Mouse (Mus musculus): ENCODE results near the gene Mpped2.

The Mpped2 gene

DNA sequence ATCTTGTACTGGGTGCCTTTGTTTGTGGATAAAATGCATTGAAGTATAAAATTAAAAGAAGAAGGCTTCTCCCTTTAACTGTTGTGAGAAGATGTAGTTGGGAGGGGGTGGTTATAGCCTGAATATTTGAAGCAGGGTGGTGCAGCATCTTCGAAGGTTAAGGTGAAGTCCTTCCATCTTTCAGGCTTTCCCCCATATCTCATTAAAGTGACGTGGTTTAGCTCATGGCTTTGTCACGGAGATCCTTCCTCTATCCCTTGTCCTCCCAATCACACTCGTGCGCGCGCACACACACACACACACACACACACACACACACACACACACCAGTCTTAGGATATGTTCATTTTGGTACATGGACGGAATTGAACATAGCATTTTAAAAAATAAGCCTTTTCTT is 3.3 kb downstream of the Mpped2 start:
- no peak for DNase-seq (ENCODE audit: low spot score in 2 of 2)

DNA sequence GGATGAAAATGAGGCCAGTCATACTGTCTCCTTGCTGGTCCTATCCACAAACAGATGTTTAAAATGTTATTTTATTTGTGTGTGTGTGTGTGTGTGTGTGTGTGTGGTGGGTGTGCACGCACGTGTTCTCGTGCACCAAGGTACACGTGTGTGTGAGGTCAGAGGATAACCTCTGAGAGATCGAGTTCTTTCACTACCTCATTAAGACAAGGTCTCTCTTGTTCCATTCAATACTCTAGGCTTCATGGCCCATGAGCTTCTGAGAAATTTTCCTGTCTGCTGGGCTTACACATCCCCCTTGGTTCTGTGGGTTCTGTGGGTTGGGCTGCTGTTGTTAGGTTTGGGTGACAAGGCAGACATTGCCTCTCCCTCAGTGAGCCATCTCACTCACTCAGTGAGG is 12.6 kb downstream of the Mpped2 start:
- DNase-seq (ENCODE audit: low spot score in 2 of 2), result no peak

DNA sequence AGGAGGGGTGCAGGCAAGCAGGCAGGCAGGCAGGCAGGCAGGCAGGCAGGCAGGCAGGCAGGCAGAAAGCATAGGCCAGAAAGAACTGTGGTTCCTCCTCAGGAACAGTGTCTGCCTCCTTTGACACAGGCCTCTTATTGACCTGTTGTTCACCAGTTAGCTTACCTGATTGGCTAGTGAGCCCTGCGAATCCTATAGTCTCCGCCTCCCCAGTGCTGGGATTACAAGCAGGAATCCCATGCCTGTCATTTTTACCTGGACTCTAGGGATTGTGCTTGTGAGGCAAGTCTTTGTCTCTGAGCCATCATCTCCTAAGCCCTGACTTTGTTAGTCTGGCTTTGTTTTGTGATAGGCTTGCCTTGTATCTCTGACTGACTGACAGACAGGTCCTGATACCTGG is 14.1 kb downstream of the Mpped2 start:
- DNase-seq (ENCODE audit: low spot score in 2 of 2), result no peak

DNA sequence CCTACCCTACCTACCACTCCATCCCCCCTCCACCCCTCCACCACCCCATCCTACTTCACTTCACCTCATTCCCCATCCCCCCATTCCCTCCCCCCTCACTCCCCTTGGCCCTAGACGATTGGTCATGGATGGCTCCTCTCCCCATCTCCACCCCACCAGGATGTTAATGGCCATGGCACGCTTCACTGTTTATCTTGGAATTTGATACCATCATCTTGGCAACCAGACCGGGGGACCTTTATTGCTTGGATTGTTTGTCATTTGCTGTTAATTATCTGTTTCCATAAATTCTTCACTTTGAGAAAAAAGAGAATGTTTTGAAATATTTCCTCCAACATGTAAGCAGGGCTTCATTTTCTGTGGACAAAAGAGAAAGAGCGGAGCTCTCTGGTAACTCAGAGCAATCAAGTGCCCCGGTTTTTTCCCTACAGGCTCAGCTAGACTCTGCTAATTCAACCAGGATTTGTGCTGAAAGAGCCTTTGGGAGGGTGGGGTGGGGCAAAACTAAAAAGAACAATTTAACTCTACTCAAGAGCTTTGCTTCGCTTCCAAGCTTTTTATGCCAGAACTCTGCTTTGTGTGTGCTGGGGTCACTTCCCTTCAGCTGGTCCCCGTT is 17.9 kb downstream of the Mpped2 start:
- DNase-seq (ENCODE audit: low spot score in 2 of 2), result no peak

DNA sequence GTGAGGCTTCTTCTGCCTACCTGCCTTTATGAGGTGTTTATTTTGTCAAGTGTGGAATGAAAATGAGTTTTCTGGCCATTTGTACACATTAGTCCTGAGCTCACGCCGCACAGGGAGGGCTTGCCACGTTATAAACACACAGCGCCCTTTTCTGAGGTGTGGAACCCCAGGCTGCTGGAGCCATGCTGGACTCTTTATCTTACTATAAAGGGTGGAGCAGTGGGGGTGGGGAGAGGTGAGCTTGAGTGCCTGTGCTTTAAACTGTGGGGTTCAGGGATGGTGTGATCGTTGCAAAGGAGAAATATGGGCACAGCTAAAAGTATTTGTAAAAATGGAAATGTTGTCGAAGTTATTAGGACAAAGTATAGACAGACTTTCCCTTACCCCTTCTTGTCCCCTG is 18.4 kb downstream of the Mpped2 start:
- no peak for DNase-seq (ENCODE audit: low spot score in 2 of 2)

DNA sequence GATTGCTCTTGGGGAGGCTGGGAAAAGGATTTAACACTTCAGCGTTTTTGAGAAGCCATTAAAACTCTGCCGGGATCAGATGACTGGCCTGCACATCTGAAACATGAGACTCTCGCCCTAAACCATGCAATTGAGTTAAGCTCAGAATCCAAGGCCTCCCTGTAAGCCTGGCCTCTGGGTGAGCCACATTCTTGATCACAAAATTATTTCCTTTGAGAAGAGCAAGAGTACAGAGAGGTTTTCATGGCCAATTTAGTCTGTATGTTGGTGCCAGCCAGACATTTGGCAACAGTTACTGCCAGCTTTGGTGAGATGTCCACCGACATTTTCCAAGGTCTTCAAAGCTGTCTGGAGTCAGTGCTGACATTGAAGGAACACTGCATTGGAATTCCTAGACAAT is 20.1 kb downstream of the Mpped2 start:
- no peak for DNase-seq (ENCODE audit: low spot score in 2 of 2)

DNA sequence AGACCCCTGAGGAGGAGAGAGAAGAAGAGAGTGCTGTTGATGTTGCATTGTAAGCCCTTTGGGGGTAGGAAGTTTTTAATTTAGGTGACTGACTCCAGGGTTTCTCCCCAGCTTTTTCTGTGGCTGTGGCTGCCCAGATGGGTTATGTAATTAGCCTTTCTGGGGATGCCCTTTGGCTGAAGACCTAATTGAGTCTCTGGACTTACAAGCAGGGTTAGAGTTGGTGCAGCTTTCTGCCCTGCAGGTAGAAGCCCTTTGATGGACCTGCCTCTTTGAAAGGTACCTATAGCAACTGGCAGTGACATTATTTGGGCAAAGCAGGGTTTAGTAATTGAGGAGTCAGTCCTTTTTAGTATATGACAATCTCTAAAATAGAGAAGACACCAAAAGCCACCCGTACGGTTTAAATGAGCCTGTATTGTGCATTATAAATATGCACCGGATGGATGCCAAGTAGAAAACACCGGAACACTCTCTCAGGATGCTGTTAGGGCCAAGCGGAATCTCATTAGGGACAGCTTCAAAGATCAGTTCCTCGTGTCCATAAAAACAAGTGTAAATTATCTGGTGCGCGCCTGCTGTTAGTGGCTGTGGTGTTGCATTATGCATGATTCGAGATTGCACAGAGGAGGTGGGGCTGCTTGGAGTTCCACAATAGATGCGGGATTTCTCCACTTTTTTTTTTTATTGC is 22.8 kb downstream of the Mpped2 start:
- DNase-seq (ENCODE audit: low spot score in 2 of 2), result peak in 1 of 2 experiments; percentile 28

DNA sequence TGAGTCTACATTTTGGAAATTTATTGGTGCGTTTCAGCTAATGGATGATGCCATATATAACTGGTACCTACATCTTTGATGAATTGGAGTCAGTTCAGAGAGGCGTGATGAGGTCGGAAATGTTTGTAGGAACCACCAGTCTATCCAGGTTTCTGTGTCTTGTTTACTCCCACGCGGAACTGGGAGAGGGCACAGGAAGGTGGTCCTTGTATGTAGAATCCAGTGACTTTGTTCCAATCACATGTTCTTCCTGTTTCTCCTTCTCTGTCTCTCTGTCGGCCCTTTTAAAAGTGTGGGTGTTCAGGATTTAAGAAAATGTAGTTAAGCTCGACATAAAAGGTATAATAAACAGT is 23.3 kb downstream of the Mpped2 start:
- DNase-seq (ENCODE audit: low spot score in 2 of 2), result no peak

DNA sequence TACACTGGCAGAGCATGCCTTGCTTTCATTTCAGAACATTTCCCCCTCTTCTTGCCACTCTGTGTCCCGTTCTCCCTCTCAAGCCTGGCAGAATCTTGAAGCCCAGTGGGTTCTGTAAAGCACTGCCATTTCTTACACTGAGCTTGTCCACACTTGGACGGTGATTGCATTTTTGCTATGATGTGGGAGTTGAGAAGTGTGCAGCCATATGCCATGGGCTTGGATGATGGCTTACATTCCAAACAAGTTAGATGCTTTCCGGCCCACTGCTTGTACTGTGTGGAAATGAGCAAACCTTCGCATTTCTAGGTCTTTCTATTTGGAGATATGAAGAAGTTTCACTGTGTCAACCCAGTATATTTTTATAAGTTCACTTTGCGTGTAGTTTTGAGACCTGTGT is 25.8 kb downstream of the Mpped2 start:
- DNase-seq (ENCODE audit: low spot score in 2 of 2), result peak; percentile 27 to 77

DNA sequence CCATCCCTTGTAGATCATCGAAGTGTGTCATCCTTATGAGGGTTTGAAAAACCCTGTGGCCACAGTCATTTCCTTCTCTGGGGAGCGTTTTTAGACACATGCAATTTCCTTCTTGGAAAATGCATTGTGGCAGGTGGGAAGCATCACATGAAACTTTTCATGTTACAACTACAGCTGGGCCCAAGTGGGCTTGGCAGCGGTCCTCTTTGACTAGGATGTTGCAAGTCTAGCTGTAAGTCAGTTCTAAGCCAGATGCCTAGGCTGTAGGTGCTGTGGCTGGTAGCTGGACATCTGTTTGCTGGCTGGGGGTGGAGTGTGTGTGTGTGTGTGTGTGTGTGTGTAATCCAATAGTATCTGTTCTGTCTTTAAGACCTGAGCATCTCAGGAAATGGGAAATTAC is 26.4 kb downstream of the Mpped2 start:
- DNase-seq (ENCODE audit: low spot score in 2 of 2), result peak in 1 of 2 experiments; percentile 36

DNA sequence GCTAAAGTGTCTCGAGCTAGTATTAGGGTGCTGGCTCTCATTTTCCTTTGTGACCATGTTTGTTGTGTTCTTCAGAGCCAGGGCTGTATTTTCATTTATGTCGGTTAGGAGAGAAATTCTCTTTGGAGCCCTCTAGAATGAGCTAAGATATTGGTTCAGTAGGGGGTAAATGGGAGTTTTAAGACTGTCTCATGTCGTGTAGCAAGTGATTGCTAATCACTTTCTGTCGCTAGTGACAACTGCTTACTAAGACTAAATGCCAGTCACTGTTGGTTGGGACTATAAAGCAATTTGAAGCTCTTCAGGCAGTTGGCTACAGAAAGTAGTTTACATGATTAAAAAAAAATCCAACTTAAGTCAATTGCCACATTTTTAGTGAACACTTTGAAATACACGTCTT is 27.6 kb downstream of the Mpped2 start:
- DNase-seq (ENCODE audit: low spot score in 2 of 2), result no peak

DNA sequence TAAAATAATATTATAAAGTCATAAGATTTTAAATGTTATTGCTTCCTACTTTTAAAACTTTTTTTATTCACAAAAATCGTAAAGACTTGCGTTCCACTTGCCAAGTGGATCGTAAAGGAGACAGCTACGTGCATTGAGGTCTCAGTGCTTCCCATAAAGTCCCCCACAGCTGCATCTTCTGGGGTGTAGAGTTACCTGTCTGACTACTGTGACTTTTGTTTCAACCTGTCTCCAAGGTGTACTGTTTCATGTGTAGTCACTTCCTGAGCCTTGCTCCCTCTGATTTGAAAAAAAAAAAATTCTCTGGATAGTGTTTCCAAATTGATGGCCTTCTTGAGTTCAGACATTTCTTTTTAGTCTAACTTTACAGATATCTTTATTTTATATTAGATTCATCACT is 29.0 kb downstream of the Mpped2 start:
- no peak for DNase-seq (ENCODE audit: low spot score in 2 of 2)

DNA sequence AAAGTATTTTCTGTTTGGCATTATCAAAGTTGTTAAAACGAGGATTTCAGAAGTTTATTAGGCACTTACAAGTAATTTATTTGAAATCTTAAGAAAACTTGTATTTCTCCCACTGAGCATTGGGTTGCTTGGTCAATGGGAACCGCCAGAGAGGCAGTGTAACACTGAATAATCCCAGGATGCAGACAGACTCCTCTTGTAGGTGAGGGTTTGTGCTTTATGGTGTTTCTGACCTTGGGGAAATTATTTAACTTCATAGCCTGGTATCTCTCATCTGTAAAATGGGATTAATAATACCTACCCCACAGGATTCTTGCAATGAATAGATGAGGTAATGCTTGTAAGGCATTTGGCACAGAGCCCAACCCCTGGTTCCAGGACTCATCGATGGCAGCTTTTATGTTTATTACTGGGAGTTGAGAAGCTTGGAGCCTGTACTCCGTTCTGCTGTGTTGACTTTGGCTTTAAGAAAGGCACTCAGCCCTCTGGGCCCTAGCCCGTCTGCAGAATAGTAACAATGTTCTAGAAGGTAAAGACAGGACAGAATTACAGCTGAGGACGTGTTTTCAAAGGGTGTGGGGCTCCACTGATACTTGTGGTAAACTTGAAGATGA is 37.0 kb downstream of the Mpped2 start:
- no peak for DNase-seq (ENCODE audit: low spot score in 2 of 2)

DNA sequence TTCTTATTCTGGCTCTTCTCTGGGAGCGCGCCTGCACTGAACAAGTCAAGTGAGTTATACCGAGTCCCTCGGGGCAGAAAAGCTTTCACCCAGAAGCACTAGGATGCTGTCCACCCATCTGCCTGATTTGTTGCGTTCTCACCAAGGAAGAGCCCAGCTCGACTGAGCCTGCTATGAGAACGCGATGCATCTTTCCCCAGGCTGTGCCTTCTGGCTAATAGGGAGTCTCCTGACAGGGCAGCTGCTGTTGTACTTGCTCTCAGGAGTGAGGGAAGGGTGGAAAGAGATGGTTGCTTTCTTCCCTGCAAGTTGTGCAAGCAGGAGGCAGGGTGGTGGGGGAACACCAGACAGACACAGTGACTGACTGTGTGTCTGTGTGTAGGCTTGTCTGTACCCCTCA is 37.5 kb downstream of the Mpped2 start:
- DNase-seq (ENCODE audit: low spot score in 2 of 2), result no peak

DNA sequence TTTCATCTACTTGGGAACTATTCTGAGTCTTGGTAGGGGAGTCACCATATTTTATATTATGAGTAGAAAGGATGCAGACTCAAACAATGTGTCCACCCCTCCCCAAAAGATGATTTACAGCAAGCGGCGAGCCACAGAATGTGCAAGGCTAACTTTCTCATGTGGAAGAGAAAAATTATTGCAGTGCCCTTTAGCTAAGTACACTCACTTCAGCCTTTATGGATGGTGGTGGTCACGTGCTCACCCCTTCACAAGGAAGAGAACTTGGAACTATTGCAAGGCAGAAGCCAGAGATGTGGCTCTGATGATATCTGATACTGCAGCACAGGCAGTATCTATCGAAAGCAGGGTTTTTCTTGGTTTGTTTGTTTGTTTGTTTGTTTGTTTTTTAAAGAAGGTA is 38.4 kb downstream of the Mpped2 start:
- no peak for DNase-seq (ENCODE audit: low spot score in 2 of 2)

DNA sequence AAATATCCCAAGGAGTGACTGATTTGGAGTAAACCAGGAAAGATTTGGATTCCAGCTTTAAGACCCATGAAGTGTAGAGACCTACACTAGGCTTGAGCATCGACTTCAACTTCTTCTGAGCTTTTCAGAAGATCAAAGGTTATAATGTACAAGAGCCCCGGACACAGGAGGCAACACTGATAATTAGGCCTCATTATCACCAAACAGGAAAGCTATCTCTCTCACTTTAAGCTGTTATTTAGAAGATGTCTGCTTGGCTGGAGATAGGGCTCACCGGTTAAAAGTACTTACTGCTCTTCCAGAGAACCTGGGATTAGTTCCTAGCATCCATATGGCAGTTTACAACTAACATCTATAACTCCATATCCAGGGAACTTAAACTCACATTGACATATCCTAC is 39.1 kb downstream of the Mpped2 start:
- no peak for DNase-seq (ENCODE audit: low spot score in 2 of 2)

DNA sequence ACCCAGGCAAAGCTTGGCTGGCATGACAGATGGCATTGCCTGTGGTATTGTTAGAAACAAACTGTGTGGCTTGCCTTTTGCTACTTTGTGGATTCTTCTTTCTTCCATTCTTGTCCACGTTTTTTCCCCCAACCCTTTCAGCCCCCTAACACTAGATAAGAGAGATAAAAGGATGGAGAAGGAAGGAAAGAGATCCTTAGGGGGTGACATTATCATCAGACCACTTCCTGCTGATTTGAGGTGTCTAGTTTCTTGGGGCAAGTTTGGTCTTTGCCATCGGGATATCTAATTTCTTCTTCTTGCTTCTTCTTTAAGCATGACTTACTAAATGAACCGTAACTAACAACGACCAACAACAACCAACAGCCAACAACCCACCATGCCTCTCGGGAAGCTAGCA is 40.3 kb downstream of the Mpped2 start:
- no peak for DNase-seq (ENCODE audit: low spot score in 2 of 2)

DNA sequence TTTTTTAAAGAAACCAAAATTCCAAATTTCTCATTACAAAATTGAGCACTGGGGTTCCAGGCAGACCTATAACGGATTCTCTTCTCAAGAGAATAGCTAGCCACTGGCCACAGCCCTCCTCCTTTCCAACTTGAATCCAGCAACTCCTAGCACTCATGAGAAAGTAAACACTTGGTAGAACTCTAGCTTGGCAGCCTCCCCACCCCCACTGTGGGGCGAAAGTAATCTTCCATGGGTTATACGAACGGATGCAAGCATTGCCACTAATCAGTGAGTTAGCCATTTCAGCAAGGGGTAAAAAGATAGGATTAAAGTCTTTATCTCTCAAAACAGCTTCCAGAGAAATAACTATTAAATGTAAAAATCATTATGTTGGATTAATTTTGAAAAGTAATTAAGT is 40.9 kb downstream of the Mpped2 start:
- DNase-seq (ENCODE audit: low spot score in 2 of 2), result no peak

DNA sequence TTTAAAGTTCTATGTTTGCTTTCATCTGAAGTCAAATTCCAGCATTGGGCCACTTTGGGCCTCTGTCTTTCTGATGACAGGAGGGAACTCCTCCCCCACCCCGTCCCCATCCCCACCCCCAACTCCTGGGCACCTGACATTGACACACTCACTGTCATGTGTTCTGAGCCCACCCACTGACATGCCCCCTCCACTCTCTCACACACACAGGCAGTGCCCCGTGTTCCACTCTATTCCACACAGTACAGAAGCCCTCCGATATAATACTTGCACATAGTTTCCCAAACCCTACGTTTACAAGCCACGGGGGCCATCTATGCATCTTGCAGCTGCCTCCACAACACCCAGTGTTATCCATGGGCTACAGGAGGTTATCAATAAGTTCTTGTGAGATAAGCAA is 42.1 kb downstream of the Mpped2 start:
- DNase-seq (ENCODE audit: low spot score in 2 of 2), result no peak

DNA sequence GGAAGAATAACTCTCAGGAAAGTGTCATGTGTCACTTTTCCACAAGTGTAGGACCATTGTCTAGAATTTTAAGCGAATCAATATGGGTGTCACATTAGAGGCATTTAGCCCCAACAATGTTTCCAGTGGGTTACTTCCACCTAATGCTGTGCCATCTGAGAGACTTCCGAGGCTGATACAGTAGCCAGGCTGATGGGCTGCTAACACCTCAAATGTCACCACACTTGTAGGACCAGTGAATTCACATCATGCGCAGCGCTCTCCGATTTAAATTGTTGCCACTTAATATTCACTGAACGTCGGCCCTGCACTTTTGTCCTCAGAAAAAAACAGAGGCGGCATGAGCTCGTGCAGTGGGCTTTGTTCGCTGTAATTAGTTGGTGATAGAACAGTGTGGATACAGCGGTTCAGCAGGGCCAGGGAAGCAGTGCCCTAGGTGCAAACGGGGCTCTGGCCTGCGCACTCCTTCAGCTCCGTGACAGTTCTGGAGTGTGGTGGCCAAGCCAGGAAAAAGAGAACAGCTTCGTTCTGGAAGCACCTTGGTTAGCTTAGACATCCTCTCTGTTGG is 42.8 kb downstream of the Mpped2 start:
- no peak for DNase-seq (ENCODE audit: low spot score in 2 of 2)

DNA sequence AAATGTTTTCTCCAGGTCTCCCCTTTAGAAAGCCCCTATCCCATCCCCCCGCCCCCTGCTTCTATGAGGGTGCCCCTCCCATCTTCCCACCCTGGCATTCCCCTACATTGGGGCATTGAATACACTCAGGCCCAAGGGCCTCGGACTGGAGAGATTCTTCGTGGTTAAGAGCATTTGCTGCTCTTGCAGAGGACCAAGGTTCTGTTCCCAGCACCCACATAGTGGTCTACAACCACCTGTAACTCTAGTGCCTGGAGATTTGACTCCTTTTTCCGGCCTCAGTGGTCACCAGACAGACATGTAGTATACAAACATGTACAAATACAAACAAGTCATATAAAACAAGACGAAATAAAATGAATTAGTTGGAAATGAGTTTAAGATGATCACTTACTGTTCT is 45.9 kb downstream of the Mpped2 start:
- no peak for DNase-seq (ENCODE audit: low spot score in 2 of 2)

DNA sequence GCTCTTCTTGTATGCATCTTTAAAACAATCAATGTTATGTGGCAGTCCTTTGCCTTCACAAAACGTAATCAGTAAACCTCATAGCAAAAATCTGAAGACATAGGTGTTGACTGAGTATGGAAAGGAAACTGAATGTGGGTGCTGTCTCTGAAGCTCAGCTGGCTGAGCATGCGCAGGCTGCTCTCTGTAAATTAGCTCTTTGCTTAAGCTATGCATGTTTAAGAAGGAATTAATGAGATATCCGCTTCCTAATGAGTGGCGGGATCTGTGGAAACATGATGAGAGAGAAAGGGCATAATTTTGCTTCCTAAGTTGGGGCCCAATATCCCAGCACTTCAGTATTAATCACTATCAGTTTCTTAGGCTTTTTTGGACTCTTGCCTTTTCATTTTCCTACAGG is 51.0 kb downstream of the Mpped2 start:
- DNase-seq (ENCODE audit: low spot score in 2 of 2), result no peak

DNA sequence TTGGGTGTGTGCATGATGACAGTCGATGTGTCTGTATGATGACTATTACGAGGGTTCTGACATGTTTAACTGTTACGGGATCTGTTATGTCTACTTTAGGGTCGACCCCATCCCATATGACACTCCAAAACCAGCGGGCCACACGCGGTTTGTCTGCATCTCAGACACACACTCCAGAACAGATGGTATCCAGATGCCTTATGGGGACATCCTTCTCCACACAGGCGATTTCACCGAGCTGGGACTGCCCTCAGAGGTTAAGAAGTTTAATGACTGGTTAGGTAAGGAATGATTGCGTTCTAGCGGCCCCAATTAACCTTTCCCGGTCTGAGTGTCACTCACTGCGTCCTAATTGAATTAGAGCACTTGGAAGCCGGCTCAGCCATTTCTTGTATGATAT is 51.5 kb downstream of the Mpped2 start:
- DNase-seq (ENCODE audit: low spot score in 2 of 2), result no peak
